Mouse (Mus musculus) liver, embryonic 12.5 days (tissue): ENCODE measurements around the gene 4931429L15Rik. TPM values are rescaled to one million over a fixed set of nuclear protein-coding genes. Genes with fewer than 3 reads are reported as not detected.
"Not testable (repeated sequence)": the region's sequence is repeated elsewhere in the genome, so short reads cannot be mapped to it uniquely, and the experiment has no call there.

ENCODE experiments used
- ATAC-seq: fragments of 200-750 bp; cut with Nextera tagmentation; 2 replicates; pipeline ENCODE4 v1.8.0; 2017; ENCODE audit warnings: moderate number of reproducible peaks, mild to moderate bottlenecking, moderate library complexity
- H3K27ac ChIP-seq: fragments of 300-500 bp; sonication (generic); 2 replicates; pipeline ENCODE4 v1.5.1; 2016; ENCODE audit warnings: mild to moderate bottlenecking
- H3K27me3 ChIP-seq: fragments of 300-500 bp; sonication (generic); replicated peaks from 2 replicates; pipeline ENCODE4 v1.6.1; 2016; ENCODE audit warnings: mild to moderate bottlenecking, moderate library complexity
- H3K36me3 ChIP-seq: fragments of 300-500 bp; sonication (generic); 2 replicates; pipeline ENCODE4 v1.6.1; 2016; ENCODE audit warnings: mild to moderate bottlenecking, moderate library complexity
- H3K4me1 ChIP-seq: fragments of 300-500 bp; sonication (generic); 2 replicates; pipeline ENCODE4 v1.6.1; 2016
- H3K4me2 ChIP-seq: fragments of 300-500 bp; sonication (generic); 2 replicates; pipeline ENCODE4 v1.6.1; 2016; ENCODE audit warnings: mild to moderate bottlenecking, moderate library complexity
- H3K4me3 ChIP-seq: fragments of 300-500 bp; sonication (generic); 2 replicates; pipeline ENCODE4 v1.5.1; 2016; ENCODE audit warnings: mild to moderate bottlenecking, moderate library complexity
- H3K9ac ChIP-seq: fragments of 300-500 bp; sonication (generic); 2 replicates; pipeline ENCODE4 v1.6.1; 2016; ENCODE audit warnings: mild to moderate bottlenecking, moderate library complexity
- H3K9me3 ChIP-seq: fragments of 300-500 bp; sonication (generic); replicated peaks from 2 replicates; pipeline ENCODE4 v1.6.1; 2016; ENCODE audit warnings: mild to moderate bottlenecking, moderate library complexity
- WGBS: fragments of 180-500 bp; shearing (Covaris S2); methylation state at CpG from one replicate; pipeline ENCODE4 v1.1.7; 2016; ENCODE audit not compliant: insufficient replicate concordance; 5-methylcytosine and 5-hydroxymethylcytosine counted together
- polyA plus RNA-seq: library from polyadenylated mRNA; unstranded; fragments of >200 nt; fragmentation: Nextera tagmentation; extraction: Ambion mirVana; gene quantifications from 2 replicates; pipeline ENCODE4 v1.2.1, GENCODE M21; 2016

Gene 4931429L15Rik
- not detected in 2 replicates for polyA plus RNA-seq

DNA sequence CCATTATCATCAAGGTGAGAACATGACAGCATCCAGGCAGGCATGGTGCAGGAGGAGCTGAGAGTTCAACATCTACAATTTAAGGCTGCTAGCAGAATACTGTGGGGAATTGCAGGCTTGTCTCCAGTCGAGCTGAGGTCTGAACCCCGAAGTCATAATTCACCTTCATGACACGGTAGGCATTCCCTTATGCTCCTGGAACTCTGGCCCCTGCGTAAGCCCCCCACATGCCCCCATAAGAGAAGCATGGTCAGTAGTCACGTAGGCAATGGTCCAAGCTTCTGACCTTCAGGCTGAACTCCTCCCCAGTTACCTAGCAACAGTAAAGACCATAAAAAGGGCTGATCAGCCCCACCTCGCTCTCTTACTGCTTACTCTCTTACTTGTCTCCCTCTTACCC, at the start of gene 4931429L15Rik:
Gene 4931429L15Rik, minus strand, starts transcription at position 101 of the 400 bp plus-strand sequence.
- not testable (repeated sequence) for H3K9me3 ChIP-seq, H3K27me3 ChIP-seq, H3K9ac ChIP-seq, H3K4me3 ChIP-seq, H3K4me1 ChIP-seq, ATAC-seq, H3K27ac ChIP-seq, H3K4me2 ChIP-seq, H3K36me3 ChIP-seq
- 63% methylated on average over 6 of the region's 6 CpGs for WGBS

DNA sequence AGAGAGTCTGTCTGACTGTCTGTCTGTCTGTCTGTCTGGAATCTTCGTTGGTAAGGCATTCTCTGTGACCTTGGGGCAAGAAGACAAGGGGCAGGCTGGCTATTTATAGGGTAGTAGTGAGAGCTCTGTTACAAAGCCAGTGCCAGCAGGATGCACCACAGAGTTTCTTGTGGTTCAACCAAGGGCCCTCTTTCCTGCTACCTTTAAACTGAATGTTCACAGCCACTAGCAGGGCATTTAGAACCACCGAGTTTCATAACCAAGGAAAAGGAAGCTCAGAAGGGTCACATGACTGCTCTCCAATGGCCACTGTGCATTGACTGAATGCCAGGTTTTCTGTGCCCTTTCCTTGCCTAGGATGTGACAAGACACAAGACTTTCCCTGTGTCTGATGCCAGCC, 42.7 kb upstream of the 4931429L15Rik start:
- ATAC-seq = no peak
- H3K4me3 ChIP-seq = no peak overlapping the region
- no peaks in the 10 kb centered on the region for H3K9me3 ChIP-seq
- 36% methylated on average over 2 of the region's 2 CpGs for WGBS
- H3K27me3 ChIP-seq = no peaks in the 10 kb centered on the region
- H3K27ac ChIP-seq = no peak overlapping the region
- H3K4me2 ChIP-seq = no peak overlapping the region
- no peak overlapping the region for H3K9ac ChIP-seq
- no peaks in the 10 kb centered on the region for H3K4me1 ChIP-seq
- no peaks in the 10 kb centered on the region for H3K36me3 ChIP-seq

DNA sequence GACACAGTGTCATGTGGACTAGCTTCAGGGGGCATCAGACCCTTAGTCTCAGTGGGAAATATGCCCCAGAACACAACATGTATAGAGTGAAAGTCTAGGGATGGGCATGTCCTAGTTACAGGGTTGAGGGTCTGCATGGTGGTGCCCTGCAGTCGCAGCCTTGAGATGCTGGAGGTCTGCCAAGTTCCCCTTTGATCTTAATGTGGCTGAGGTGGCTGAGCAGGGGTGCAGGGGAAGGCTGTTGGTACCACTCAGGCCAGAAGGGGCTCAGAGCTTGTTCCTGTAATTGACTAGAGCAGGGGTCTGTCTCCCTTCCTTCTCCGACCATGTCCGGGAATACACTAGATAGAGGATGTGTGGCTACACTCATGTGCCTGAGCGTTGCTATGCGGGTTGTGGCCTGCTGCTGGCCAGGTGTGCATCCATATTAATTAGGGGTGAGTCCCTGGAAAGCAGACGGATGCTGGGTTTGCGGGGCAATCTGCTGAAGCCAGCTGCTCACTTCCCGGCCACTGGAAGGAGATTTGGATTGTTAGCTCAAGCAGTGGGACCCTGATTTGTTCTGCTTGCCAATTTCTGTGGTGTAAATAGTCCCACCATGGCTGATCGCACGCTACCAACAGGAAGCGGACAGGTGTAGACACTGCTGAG, 41.8 kb upstream of the 4931429L15Rik start:
- Histone ChIP-seq H3K9me3 (no peaks in the 10 kb centered on the region), H3K4me3 (no peak overlapping the region), H3K9ac (no peak overlapping the region), H3K27ac (no peak overlapping the region), H3K36me3 (no peaks in the 10 kb centered on the region), H3K4me1 (no peaks in the 10 kb centered on the region), H3K4me2 (no peak overlapping the region), H3K27me3 (no peaks in the 10 kb centered on the region)
- 67% methylated on average over 11 of the region's 11 CpGs for WGBS
- ATAC-seq = no peak

DNA sequence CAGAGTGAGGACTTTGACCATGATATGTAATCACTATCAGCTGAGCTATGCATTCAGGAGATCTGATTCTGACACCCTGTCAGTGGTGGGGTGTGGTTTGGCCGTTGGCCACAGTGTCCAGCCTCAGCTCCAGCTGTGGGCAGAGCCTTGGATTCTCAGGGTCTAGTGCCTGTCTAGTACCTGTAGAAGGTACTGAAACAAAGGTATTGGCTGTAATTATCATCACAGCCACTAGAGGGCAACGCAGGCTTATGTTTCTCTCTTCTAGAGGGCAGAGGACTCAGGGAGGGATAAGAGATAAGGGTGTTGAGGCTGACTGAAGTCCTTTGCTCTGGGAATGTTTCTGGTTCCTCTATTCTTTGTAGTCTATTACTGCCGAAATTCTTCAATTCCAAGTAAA, 34.2 kb upstream of the 4931429L15Rik start:
- H3K4me1 ChIP-seq = no peaks in the 10 kb centered on the region
- H3K9me3 ChIP-seq = no peaks in the 10 kb centered on the region
- no peak overlapping the region for H3K4me2 ChIP-seq
- H3K27ac ChIP-seq = no peak overlapping the region
- H3K4me3 ChIP-seq = no peak overlapping the region
- no peaks in the 10 kb centered on the region for H3K36me3 ChIP-seq
- no peak overlapping the region for H3K9ac ChIP-seq
- ATAC-seq = no peak
- WGBS = 3% methylated on average over 3 of the region's 3 CpGs
- H3K27me3 ChIP-seq = peaks cover 44% of the 10 kb centered on the region

DNA sequence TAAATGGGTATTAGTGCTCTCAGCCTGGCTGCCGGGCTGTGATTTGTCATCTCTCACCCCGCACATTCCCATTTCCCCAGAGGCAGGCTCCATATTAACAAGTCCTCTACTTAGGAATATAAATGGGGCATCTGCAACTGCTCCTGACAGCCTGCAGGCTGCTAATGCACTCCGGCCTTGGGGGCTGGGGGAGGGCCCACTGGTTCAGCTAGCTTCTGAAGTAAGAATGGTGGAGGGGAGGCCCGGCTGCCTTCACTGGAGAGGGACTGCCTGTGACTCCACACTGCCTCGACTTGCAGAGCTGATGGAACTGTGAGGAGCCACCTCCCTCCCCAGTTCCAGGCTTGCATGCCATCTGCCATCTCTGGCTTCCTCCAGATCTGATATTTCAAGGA, 33.5 kb upstream of the 4931429L15Rik start:
- no peak overlapping the region for H3K4me2 ChIP-seq
- no peak overlapping the region for H3K27ac ChIP-seq
- no peaks in the 10 kb centered on the region for H3K36me3 ChIP-seq
- H3K27me3 ChIP-seq = peaks cover 44% of the 10 kb centered on the region
- 15% methylated on average over 5 of the region's 5 CpGs for WGBS
- H3K9ac ChIP-seq = no peak overlapping the region
- no peak overlapping the region for H3K4me3 ChIP-seq
- H3K4me1 ChIP-seq = no peaks in the 10 kb centered on the region
- ATAC-seq = no peak
- H3K9me3 ChIP-seq = no peaks in the 10 kb centered on the region

DNA sequence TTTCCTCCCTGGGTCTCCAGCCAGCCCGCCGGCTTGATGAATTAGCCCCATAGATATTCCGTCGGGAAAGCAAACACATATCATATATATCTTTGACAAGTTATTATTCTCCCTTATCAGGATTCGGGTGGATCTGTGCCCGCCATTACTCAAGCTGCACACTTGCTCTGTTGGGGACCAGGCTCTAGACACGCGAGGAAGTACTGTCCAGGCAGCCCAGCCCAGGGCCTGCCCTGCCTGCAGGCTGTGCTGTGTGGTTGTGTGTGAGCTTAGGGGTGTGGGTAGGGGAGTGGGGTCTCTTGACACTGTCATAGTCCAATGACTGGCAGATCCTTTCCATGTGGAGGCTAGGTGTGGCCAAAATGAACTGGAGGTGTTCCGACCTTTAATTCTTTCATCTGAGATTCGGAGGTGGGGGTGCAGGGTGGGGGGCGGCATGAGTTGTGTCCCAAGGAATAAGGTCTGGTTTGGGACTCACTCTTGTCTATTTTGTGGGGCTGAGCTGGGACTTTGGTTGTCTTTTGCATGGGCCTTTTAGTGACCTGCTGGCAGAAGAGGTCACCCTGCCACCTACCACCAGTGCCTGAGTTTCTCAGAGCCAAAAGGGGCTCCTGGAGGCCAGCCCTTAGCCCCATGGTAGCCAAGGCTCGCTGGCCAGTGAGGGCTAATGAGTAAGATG, 33.0 kb upstream of the 4931429L15Rik start:
- no peaks in the 10 kb centered on the region for H3K9me3 ChIP-seq
- H3K27ac ChIP-seq = no peak overlapping the region
- WGBS = 37% methylated on average over 12 of the region's 12 CpGs
- H3K9ac ChIP-seq = no peak overlapping the region
- ATAC-seq = no peak
- no peaks in the 10 kb centered on the region for H3K4me1 ChIP-seq
- H3K4me3 ChIP-seq = no peak overlapping the region
- H3K27me3 ChIP-seq = peaks cover 44% of the 10 kb centered on the region
- H3K36me3 ChIP-seq = no peaks in the 10 kb centered on the region
- H3K4me2 ChIP-seq = no peak overlapping the region

DNA sequence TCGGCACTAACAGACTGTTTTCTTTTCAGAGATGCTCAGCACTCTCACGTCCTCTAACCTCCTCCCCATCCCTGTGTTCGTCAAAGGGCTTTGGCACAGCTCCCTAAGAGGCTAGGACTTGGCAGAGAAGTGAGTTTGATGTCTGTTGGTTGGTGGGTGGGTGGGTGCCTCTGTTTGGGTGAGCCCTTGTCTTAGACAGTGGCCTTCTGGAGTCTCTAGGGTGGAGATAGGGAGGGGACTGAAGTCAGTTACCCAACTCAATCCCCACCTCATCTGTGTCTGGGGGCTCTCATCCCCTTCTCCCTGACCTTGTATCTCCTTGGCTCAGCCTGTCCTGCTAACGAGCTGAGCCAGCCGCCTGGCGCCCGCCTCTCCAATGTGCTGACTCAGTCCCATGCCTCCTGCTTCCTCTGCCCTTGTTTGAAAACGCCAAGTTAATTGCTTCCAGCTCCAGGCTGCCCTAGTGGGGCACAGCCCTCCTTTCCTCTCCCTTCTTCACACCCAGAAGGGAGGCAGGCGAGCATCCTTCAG, 30.7 kb upstream of the 4931429L15Rik start:
- Histone ChIP-seq H3K4me3 (no peak overlapping the region), H3K27me3 (peaks cover 44% of the 10 kb centered on the region), H3K4me2 (no peak overlapping the region), H3K36me3 (no peaks in the 10 kb centered on the region), H3K9me3 (no peaks in the 10 kb centered on the region), H3K9ac (no peak overlapping the region), H3K4me1 (no peaks in the 10 kb centered on the region), H3K27ac (no peak overlapping the region)
- no peak for ATAC-seq
- 26% methylated on average over 9 of the region's 9 CpGs for WGBS

DNA sequence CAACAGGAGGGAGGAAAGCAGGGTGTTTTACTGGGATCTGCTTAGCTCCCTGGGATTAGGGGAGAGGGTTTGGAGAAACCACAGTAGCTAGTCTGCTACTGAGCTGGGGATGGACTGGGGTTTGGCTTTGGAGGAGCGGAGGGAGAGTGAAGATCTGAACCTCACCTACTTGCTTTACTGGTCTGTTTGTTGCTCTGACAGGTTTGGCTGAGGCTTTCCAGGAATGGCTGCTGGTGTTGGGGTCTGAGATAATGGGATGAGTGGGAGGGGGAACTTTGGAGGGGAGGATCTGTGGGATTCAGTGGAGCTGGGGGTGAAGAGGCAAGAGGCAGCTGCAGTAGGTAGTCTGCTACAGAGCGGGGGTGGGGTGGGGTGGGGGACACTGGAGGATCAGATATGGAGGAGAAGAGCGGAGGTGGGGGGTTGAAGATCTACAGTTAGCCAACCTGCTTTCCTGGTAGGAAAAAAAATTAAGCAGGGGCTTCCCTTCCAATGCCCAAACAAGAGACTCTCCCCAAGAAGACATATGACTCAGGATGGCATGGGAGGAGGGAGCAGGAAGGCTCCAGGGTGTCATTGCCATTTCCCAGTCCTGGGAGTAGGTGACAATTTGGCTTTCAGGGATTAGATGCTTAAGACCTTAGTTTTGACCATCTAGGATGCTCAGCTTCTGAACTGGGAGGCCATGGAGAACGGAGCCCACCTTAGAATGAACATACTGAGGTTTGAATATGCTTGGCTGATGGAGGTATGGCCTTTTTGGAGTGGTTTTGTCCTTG, 26.3 kb upstream of the 4931429L15Rik start:
- peaks cover 16% of the 10 kb centered on the region for H3K27me3 ChIP-seq
- no peaks in the 10 kb centered on the region for H3K9me3 ChIP-seq
- no peaks in the 10 kb centered on the region for H3K4me1 ChIP-seq
- WGBS = 48% methylated on average over 4 of the region's 4 CpGs
- no peak overlapping the region for H3K27ac ChIP-seq
- H3K9ac ChIP-seq = no peak overlapping the region
- H3K4me3 ChIP-seq = no peak overlapping the region
- H3K36me3 ChIP-seq = no peaks in the 10 kb centered on the region
- no peak overlapping the region for H3K4me2 ChIP-seq
- no peak for ATAC-seq

DNA sequence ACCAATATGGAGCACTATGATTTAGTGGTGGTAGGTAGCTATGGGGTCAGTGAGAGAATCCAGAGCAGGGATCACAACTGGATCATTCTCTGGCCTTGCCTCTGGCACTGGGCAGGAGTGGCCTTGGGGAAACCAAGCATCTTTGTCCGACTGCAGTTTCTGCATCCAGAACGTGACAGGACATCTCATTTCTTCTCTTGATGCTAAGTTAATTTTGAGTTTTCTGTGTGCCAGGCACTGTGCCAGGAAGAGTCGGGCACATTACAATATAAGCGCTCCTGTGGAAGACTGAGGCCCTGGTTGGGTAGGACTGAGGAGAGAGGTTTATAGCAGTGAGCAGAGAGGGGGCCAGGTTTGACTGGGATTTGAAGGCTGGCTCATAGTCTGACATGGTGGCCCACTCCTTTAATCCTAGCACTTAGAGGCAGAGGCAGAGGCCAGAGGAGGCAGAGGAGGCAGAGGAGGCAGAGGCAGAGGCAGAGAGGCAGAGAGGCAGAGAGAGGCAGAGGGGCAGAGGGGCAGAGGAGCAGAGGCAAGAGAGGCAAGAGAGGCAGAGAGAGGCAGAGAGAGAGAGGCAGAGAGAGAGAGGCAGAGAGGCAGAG, 19.4 kb upstream of the 4931429L15Rik start:
- Histone ChIP-seq H3K27ac (no peak overlapping the region), H3K4me3 (no peak overlapping the region), H3K27me3 (peaks cover 23% of the 10 kb centered on the region), H3K36me3 (no peaks in the 10 kb centered on the region), H3K9me3 (no peaks in the 10 kb centered on the region), H3K9ac (no peak overlapping the region), H3K4me2 (no peak overlapping the region), H3K4me1 (no peaks in the 10 kb centered on the region; the same call in 1 of the 2 replicates)
- WGBS = 68% methylated on average over 4 of the region's 4 CpGs
- ATAC-seq = no peak

DNA sequence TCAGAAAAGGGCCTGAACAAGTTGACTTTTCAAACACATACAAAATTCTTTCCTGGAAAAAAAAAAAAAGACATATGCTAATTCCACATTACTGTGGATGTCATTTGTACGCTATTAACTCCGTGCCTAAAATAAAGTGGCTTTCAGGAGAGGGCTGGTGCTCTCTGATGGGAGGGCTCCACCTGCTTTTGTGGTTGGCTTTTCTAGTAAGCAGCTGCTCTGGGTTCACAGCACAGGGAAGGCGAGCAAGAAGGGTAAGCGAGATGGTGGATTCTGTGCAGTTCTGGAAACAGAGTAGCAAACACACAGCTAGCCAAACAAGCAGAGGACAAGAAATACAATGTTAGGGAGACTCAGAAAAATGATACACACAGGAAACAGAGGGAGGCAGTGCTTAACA, 18.6 kb upstream of the 4931429L15Rik start:
- Histone ChIP-seq H3K4me2 (no peak overlapping the region), H3K27ac (no peak overlapping the region), H3K36me3 (no peaks in the 10 kb centered on the region), H3K4me1 (no peaks in the 10 kb centered on the region; the same call in 1 of the 2 replicates), H3K9ac (no peak overlapping the region), H3K4me3 (no peak overlapping the region), H3K27me3 (peaks cover 27% of the 10 kb centered on the region), H3K9me3 (no peaks in the 10 kb centered on the region)
- no peak for ATAC-seq
- WGBS = 53% methylated on average over 4 of the region's 4 CpGs

DNA sequence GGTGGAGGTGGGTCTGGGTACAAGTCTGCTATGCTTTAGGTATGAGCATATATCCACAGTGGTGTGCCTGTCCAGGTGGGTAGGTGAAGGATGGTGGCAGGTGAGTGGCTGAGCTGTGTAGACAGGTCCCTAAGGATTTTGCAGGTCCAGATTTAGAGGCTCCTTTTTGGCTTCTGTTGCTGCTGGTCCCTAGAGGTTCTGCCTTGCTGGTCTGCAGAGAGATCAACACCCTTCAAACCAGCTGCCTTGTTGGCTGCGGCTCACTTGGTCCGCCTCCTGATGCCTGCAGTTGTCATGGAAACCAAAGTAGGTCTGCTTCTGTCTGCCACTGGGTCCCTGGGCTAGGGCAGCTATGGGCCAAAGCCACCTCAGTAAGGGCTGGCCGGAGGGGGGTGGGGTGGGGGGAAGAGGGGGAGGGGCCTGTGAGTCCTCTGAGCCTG, 18.1 kb upstream of the 4931429L15Rik start:
- Histone ChIP-seq H3K4me1 (no peaks in the 10 kb centered on the region; the same call in 1 of the 2 replicates), H3K4me2 (no peak overlapping the region), H3K36me3 (no peaks in the 10 kb centered on the region), H3K9me3 (no peaks in the 10 kb centered on the region), H3K9ac (no peak overlapping the region), H3K27ac (no peak overlapping the region), H3K27me3 (peaks cover 32% of the 10 kb centered on the region), H3K4me3 (no peak overlapping the region)
- no peak for ATAC-seq
- 22% methylated on average over 3 of the region's 3 CpGs for WGBS
